Mouse (Mus musculus) layer of hippocampus, adult 18-20 months (tissue): ENCODE measurements around the gene Mrpl54. TPM values are rescaled to one million over a fixed set of nuclear protein-coding genes. Genes with fewer than 3 reads are reported as not detected.
A peak's percentile ranks its signal among the peaks of the same experiment; 100 is the strongest.
"Not testable (repeated sequence)": the region's sequence is repeated elsewhere in the genome, so short reads cannot be mapped to it uniquely, and the experiment has no call there.

ENCODE experiments used
- DNase-seq, 2 experiments: peaks; one replicate each; pipeline ENCODE4 v3.0.0; 2022; ENCODE audit warnings: low spot score in 2 of 2
- microRNA-seq, 2 experiments: library from miRNA; unstranded; fragments of <30 nt; microRNA quantifications; one replicate each; pipeline ENCODE4 v1.2.0; 2021
- total RNA-seq, 2 experiments: library from RNA; stranded (reverse); gene quantifications; 2 replicates each; pipeline ENCODE4 v1.2.3; 2021

Gene Mrpl54
- total RNA-seq, 2 experiments from 2014 or later, result 36.9 to 40.4 TPM

- peak; percentile 79 to 90 for DNase-seq
Observed at GRCm38 (mm10) chr10:81230438-81231332, 36.0 kb downstream of the Mrpl54 start, which contains the start of gene Atcay. Gene Atcay (minus strand): TSS chr10:81230833.

GRCm38 (mm10) chr10:81229735-81230437 lies 36.8 kb downstream of the Mrpl54 start:
- DNase-seq, result peak in 1 of 2 experiments; percentile 54

- DNase-seq, result not testable (repeated sequence)
Observed at GRCm38 (mm10) chr10:81223731-81224130, 43.0 kb downstream of the Mrpl54 start.

- no peak for DNase-seq
Observed at GRCm38 (mm10) chr10:81221402-81222015, 45.2 kb downstream of the Mrpl54 start.

- DNase-seq, result peak in 1 of 2 experiments; percentile 57
Observed at GRCm38 (mm10) chr10:81217964-81218363, 48.8 kb downstream of the Mrpl54 start.

GRCm38 (mm10) chr10:81217267-81217666 lies 49.5 kb downstream of the Mrpl54 start:
- not testable (repeated sequence) for DNase-seq

- no peak for DNase-seq
Observed at GRCm38 (mm10) chr10:81216810-81217209, 49.9 kb downstream of the Mrpl54 start.

- DNase-seq, result no peak
Observed at GRCm38 (mm10) chr10:81216260-81216659, 50.5 kb downstream of the Mrpl54 start.

Small RNAs within 50 kb of the gene (microRNA-seq; reads per million reads assigned to microRNA genes)
- gene Mir3057, result 21.3 to 22.2 reads per million in 2 experiments

Other genes with a start within 250 kb of the Mrpl54 start
- 10 to 100 TPM; 96.6 to 98.2 TPM for gene Diras1, start 241.3 kb downstream of the Mrpl54 start, total RNA-seq
- gene Slc39a3, start 229.5 kb downstream of the Mrpl54 start, total RNA-seq, result 10 to 100 TPM; 62.1 to 64.4 TPM
- 100 to 1,000 TPM; 180 to 183 TPM for gene Sgta, start 206.8 kb downstream of the Mrpl54 start, total RNA-seq
- 10 to 100 TPM; 50.5 to 50.6 TPM for gene Thop1, start 196.9 kb downstream of the Mrpl54 start, total RNA-seq
- under 1 TPM; 0.57 to 0.63 TPM for gene Creb3l3, start 168.1 kb downstream of the Mrpl54 start, total RNA-seq
- gene Map2k2, start 161.0 kb downstream of the Mrpl54 start, total RNA-seq, result 100 to 1,000 TPM; 130 to 136 TPM
- 100 to 1,000 TPM; 122 to 126 TPM for gene Zbtb7a, start 131.7 kb downstream of the Mrpl54 start, total RNA-seq
- 10 to 100 TPM; 27.5 to 30.8 TPM for gene Pias4, start 99.0 kb downstream of the Mrpl54 start, total RNA-seq
- 100 to 1,000 TPM; 907 to 934 TPM for gene Eef2, start 90.3 kb downstream of the Mrpl54 start, total RNA-seq
- 10 to 100 TPM; 71.9 to 76.4 TPM for gene Dapk3, start 83.9 kb downstream of the Mrpl54 start, total RNA-seq
- not detected for gene 4930442H23Rik, start 83.1 kb downstream of the Mrpl54 start, total RNA-seq
- gene Nmrk2, start 64.9 kb downstream of the Mrpl54 start, total RNA-seq, result under 1 TPM; 0.23 to 0.27 TPM
- gene Atcay, start 36.1 kb downstream of the Mrpl54 start, total RNA-seq, result 100 to 1,000 TPM; 150 to 155 TPM
- gene Zfr2, start 33.8 kb downstream of the Mrpl54 start, total RNA-seq, result 10 to 100 TPM; 57.6 to 63.6 TPM
- gene Matk, start 14.0 kb downstream of the Mrpl54 start, total RNA-seq, result 100 to 1,000 TPM; 204 to 214 TPM
- 10 to 100 TPM; 39.3 to 40.9 TPM for gene Apba3, start within 50 bp of the Mrpl54 start, total RNA-seq
- gene Tjp3, start 24.6 kb upstream of the Mrpl54 start, total RNA-seq, result 1 to 10 TPM in 1 of 2 experiments, under 1 TPM in 1; 0.62 to 1.7 TPM
- gene Pip5k1c, start 26.0 kb upstream of the Mrpl54 start, total RNA-seq, result 100 to 1,000 TPM; 303 to 304 TPM
- gene Cactin, start 54.2 kb upstream of the Mrpl54 start, total RNA-seq, result 10 to 100 TPM; 31.1 to 31.2 TPM
- 1 to 10 TPM in 1 of 2 experiments, under 1 TPM in 1; 0.74 to 1.0 TPM for gene Tbxa2r, start 61.8 kb upstream of the Mrpl54 start, total RNA-seq
- 1 to 10 TPM; 1.8 TPM for gene Gipc3, start 76.3 kb upstream of the Mrpl54 start, total RNA-seq
- 10 to 100 TPM; 32.4 to 37.0 TPM for gene Hmg20b, start 83.5 kb upstream of the Mrpl54 start, total RNA-seq
- gene Mfsd12, start 90.6 kb upstream of the Mrpl54 start, total RNA-seq, result 10 to 100 TPM; 42.2 to 44.4 TPM
- 1 to 10 TPM; 1.6 to 2.0 TPM for gene 4930404N11Rik, start 98.9 kb upstream of the Mrpl54 start, total RNA-seq
- gene Fzr1, start 111.6 kb upstream of the Mrpl54 start, total RNA-seq, result 10 to 100 TPM; 70.8 to 72.5 TPM
- 10 to 100 TPM; 82.0 to 82.9 TPM for gene Dohh, start 117.5 kb upstream of the Mrpl54 start, total RNA-seq
- gene Gm48551, start 117.5 kb upstream of the Mrpl54 start, total RNA-seq, result 1 to 10 TPM; 4.1 to 4.8 TPM
- gene Gm48552, start 122.1 kb upstream of the Mrpl54 start, total RNA-seq, result 1 to 10 TPM; 4.2 to 6.9 TPM
- gene Smim24, start 126.1 kb upstream of the Mrpl54 start, total RNA-seq, result 1 to 10 TPM; 1.8 to 2.4 TPM
- gene Nfic, start 188.7 kb upstream of the Mrpl54 start, total RNA-seq, result 10 to 100 TPM; 54.2 to 54.7 TPM
- 100 to 1,000 TPM; 268 TPM for gene Celf5, start 215.8 kb upstream of the Mrpl54 start, total RNA-seq
- gene Ncln, start 229.5 kb upstream of the Mrpl54 start, total RNA-seq, result 10 to 100 TPM; 77.5 to 87.4 TPM
- under 1 TPM; 0.53 to 0.94 TPM for gene S1pr4, start 233.2 kb upstream of the Mrpl54 start, total RNA-seq